ENCODE assay signal across 20 mouse cellular contexts in the genomic region with DNA sequence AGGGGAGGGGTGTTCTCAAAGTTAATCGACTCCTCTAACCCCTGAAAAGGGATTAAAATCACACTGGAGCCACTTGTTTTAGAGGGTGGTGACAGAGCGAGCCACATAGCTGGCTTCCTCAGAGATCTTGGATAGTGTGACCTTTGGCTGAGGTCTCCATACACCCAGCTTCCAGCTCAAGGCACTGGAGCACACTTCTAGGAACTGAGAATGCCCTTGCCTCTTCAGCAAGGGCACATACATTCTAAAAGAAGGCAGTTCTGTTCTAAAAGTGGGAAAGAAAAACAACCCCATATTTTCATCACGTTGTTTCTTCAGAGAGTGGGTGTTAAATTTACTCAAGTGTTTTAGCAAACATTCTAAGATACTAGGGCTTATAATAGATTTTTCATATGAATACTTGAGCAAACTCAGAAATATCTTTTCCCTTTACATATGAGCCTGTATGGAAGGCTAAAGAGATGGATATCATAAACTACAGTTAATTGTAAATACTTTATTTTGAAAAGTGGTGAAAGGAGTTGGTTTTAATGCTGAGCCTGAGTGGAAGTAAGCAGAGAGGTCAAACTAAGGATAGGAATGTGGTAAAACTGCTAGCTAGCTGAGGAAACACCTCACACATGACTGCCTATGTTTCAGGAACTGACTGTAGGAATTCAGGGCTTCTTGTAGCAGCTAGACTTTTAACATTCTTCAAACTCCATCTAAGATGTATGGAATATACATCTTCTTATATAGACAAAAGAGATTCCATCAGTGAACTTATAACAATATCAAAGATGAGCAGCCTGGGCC. TPM values are rescaled to one million over a fixed set of nuclear protein-coding genes. Genes with fewer than 3 reads are reported as not detected.
"Had no signal": no experiment of that assay in that cellular context is flagged by ENCODE, and none has a peak within 500 bp of the region (broad histone marks: within the 10 kb centered on the region; RNA-seq: fewer than 3 reads in every experiment).

No protein-coding gene starts in this region.

- H3K27ac ChIP-seq: limb, embryonic 15.5 days; liver, embryonic 12.5 days; liver, embryonic 14.5 days; midbrain, embryonic 10.5 days; midbrain, embryonic 12.5 days; neural tube, embryonic 13.5 days; neural tube, embryonic 15.5 days had no signal

- H3K4me1 ChIP-seq: limb, embryonic 15.5 days; liver, embryonic 12.5 days; midbrain, embryonic 12.5 days; neural tube, embryonic 13.5 days; neural tube, embryonic 15.5 days had no signal

- H3K4me2 ChIP-seq: limb, embryonic 15.5 days; liver, embryonic 12.5 days; midbrain, embryonic 12.5 days; neural tube, embryonic 13.5 days; neural tube, embryonic 15.5 days had no signal

- H3K36me3 ChIP-seq: limb, embryonic 15.5 days; liver, embryonic 12.5 days; midbrain, embryonic 10.5 days; midbrain, embryonic 12.5 days; neural tube, embryonic 13.5 days; neural tube, embryonic 15.5 days had no signal

- H3K9ac ChIP-seq: limb, embryonic 15.5 days; liver, embryonic 12.5 days; liver, embryonic 14.5 days; midbrain, embryonic 12.5 days; neural tube, embryonic 13.5 days; neural tube, embryonic 15.5 days had no signal

- ATAC-seq: liver, embryonic 12.5 days; midbrain, embryonic 16.5 days had no signal

- H3K9me3 ChIP-seq: limb, embryonic 15.5 days; liver, embryonic 12.5 days; midbrain, embryonic 10.5 days; midbrain, embryonic 12.5 days; neural tube, embryonic 13.5 days; neural tube, embryonic 15.5 days had no signal

- H3K4me3 ChIP-seq: limb, embryonic 15.5 days; liver, embryonic 12.5 days; midbrain, embryonic 10.5 days; midbrain, embryonic 12.5 days; myocyte; neural tube, embryonic 13.5 days; neural tube, embryonic 15.5 days had no signal

- DNase-seq: lung, adult 18-20 months; midbrain, embryonic 14.5 days; right cerebral cortex, postnatal 14 days; thymus, adult 18-20 months; thymus, postnatal 14 days; thymus, postnatal 36 days had no signal

- H3K27me3 ChIP-seq: limb, embryonic 15.5 days; liver, embryonic 12.5 days; midbrain, embryonic 12.5 days; neural tube, embryonic 13.5 days; neural tube, embryonic 15.5 days had no signal

RNA-seq across cellular contexts. Expression of a gene that starts 14.6 kb away (rescaled TPM):
- total RNA-seq: liver, adult 2 months; megakaryocyte-erythroid progenitor cell, adult 5-6 weeks had no signal
- polyA plus RNA-seq: limb, embryonic 15.5 days; liver, adult 2 months; liver, embryonic 12.5 days; liver, embryonic 14.5 days; liver, embryonic 16.5 days; midbrain, embryonic 10.5 days; midbrain, embryonic 12.5 days; midbrain, embryonic 14.5 days; midbrain, embryonic 16.5 days; myocyte; neural tube, embryonic 11.5 days; spleen, adult 2 months had no signal
